Mouse (Mus musculus) midbrain, postnatal 0 days (tissue): Measurements from ENCODE around the gene Rsph3b. TPM values are rescaled to one million over a fixed set of nuclear protein-coding genes. Genes with fewer than 3 reads are reported as not detected.
"Not testable (repeated sequence)": the region's sequence is repeated elsewhere in the genome, so short reads cannot be mapped to it uniquely, and the experiment has no call there.

ENCODE experiments used
- ATAC-seq: fragments of 200-750 bp; cut with Nextera tagmentation; 2 replicates; pipeline ENCODE4 v1.8.0; 2017; ENCODE audit warnings: moderate number of reproducible peaks, mild to moderate bottlenecking, moderate TSS enrichment, moderate library complexity; ENCODE audit not compliant: low FRiP score
- DNase-seq: peaks from one replicate; pipeline ENCODE4 v3.0.0-alpha.2; 2015; ENCODE audit warnings: low spot score
- H3K27ac ChIP-seq: fragments of 300-500 bp; sonication (generic); 2 replicates; pipeline ENCODE4 v1.5.1; 2014; ENCODE audit warnings: low read depth, mild to moderate bottlenecking, low read length, mixed read lengths
- H3K27me3 ChIP-seq: fragments of 300-500 bp; sonication (generic); 2 replicates; pipeline ENCODE4 v1.6.1; 2014; ENCODE audit warnings: low read length, control low read depth, mixed read lengths; ENCODE audit not compliant: insufficient read depth
- H3K36me3 ChIP-seq: fragments of 300-500 bp; sonication (generic); 2 replicates; pipeline ENCODE4 v1.6.1; 2014; ENCODE audit warnings: low read length, control low read depth, mixed read lengths; ENCODE audit not compliant: insufficient read depth
- H3K4me1 ChIP-seq: fragments of 300-500 bp; sonication (generic); 2 replicates; pipeline ENCODE4 v1.6.1; 2014; ENCODE audit warnings: mild to moderate bottlenecking, control low read depth, antibody characterized with exemption, low read length, mixed read lengths; ENCODE audit not compliant: insufficient read depth
- H3K4me2 ChIP-seq: fragments of 300-500 bp; sonication (generic); 2 replicates; pipeline ENCODE4 v1.6.1; 2014; ENCODE audit warnings: low read depth, mild to moderate bottlenecking, low read length, mixed read lengths; ENCODE audit not compliant: poor library complexity, severe bottlenecking
- H3K4me3 ChIP-seq: fragments of 300-500 bp; sonication (generic); 2 replicates; pipeline ENCODE4 v1.5.1; 2014; ENCODE audit warnings: low read depth, mild to moderate bottlenecking, low read length, moderate library complexity
- H3K9ac ChIP-seq: fragments of 300-500 bp; sonication (generic); replicated peaks from 2 replicates; pipeline ENCODE4 v1.6.1; 2014; ENCODE audit warnings: mild to moderate bottlenecking, low read length, moderate library complexity, mixed read lengths; ENCODE audit not compliant: poor library complexity, severe bottlenecking
- H3K9me3 ChIP-seq: fragments of 300-500 bp; sonication (generic); 2 replicates; pipeline ENCODE4 v1.6.1; 2016; ENCODE audit warnings: low read length, control low read depth
- CTCF ChIP-seq: IDR thresholded peaks from 2 replicates; pipeline ENCODE4 v1.5.1; 2016; ENCODE audit warnings: antibody characterized with exemption, mild to moderate bottlenecking
- WGBS: fragments of 180-500 bp; shearing (Covaris S2); extraction: QIAGEN DNeasy Blood & Tissue Kit; methylation state at CpG from one replicate; pipeline ENCODE4 v1.1.7; 2014; 5-methylcytosine and 5-hydroxymethylcytosine counted together
- polyA plus RNA-seq: library from polyadenylated mRNA; unstranded; fragments of >200 nt; fragmentation: Nextera tagmentation; extraction: Ambion mirVana; gene quantifications from 2 replicates; pipeline ENCODE4 v1.2.1, GENCODE M21; 2015
- total RNA-seq: library from RNA; depleted of rRNA; stranded (reverse); fragments of >200 nt; gene quantifications from 2 replicates; pipeline ENCODE4 v1.2.3, GENCODE M21; 2014

The Rsph3b gene
- total and polyA plus RNA-seq, 2 experiments from 2014 or later = 28.9 to 64.4 TPM

DNA sequence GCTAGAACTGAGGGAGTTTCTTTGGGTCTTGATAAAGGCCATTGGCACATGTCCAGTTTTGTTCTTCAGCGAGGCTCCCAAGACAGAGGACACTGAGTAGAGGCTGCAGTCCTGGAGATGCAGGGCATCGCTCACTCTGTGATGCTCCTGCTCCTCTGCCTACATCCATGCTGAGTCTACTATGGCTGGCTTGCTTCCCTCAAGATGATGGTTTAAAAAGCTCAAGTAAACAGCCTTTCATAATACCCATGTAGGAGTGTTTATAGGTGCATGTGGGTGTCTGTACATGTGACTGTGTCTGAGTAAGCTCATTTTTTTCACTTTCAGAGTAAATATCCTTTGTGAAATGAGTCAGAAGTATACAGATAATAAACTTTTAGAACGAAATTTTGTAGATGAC is 26.5 kb upstream of the Rsph3b start:
- H3K4me1 ChIP-seq, H3K27ac ChIP-seq, H3K27me3 ChIP-seq, H3K36me3 ChIP-seq, H3K9me3 ChIP-seq, DNase-seq, H3K4me2 ChIP-seq, H3K9ac ChIP-seq, H3K4me3 ChIP-seq, ATAC-seq: not testable (repeated sequence)
- WGBS = 62% methylated on average over 3 of the region's 3 CpGs

DNA sequence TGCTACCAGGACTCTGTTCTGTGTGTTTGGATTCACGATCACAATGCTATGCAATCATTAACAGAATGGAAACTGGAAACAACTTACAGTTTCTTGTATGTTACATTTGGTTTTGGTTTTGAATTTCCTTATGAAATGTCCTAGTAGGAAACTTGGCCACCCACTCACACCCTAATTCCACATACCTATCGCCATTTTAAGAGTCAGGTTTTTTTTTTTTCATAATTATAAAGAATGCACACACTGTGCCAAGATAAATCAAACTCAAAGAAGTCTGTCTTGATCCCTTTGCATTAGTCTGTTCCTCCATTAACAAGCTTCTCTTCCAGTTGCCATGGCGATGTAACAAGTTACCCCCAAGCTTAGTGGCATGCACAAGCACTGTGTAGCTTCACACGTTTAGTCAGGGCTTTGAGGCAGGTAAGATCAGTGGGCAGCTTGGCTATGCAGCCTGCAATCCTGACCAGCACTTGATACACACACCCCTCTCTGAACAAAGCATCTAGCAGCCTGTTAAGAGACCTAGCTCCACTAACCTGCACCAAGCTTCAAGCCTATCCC is 24.4 kb upstream of the Rsph3b start:
- not testable (repeated sequence) for ATAC-seq, H3K4me2 ChIP-seq, H3K27ac ChIP-seq, H3K36me3 ChIP-seq, H3K9me3 ChIP-seq, H3K9ac ChIP-seq, H3K27me3 ChIP-seq, H3K4me3 ChIP-seq, DNase-seq, H3K4me1 ChIP-seq
- WGBS = 50% methylated on average over 4 of the region's 4 CpGs

DNA sequence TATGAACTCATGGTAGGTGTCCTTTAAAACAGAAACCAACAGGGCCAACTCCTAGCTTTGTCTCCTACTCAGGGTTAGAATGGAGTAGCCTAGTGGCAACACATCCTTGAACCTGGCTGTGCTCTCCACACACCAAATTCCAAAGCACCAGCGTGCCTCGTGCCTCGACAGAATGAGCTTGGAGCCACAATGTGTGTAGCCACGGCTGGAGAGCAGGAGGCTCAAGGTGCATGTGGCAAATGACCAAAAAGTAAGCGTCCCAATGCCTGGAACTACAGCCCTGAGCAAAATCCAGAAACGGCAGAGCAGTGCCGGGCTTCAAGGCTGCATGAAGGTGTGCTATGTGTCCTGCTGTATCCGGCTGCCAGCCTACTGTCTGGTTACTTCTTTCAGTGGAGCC is 22.8 kb upstream of the Rsph3b start:
- H3K4me2 ChIP-seq, H3K4me1 ChIP-seq, ATAC-seq, H3K9ac ChIP-seq, H3K36me3 ChIP-seq, H3K4me3 ChIP-seq, DNase-seq, H3K9me3 ChIP-seq, H3K27ac ChIP-seq, H3K27me3 ChIP-seq: not testable (repeated sequence)
- 91% methylated on average over 7 of the region's 8 CpGs for WGBS

- H3K27me3 ChIP-seq, H3K4me3 ChIP-seq, H3K36me3 ChIP-seq, DNase-seq, H3K9ac ChIP-seq, H3K4me1 ChIP-seq, H3K4me2 ChIP-seq, ATAC-seq, H3K27ac ChIP-seq, H3K9me3 ChIP-seq: not testable (repeated sequence)
- no CpG with 5 or more reads among the region's 8 CpGs for WGBS
These were observed 21.9 kb upstream of the Rsph3b start, which contains the start of gene Rnaset2b for GRCm38 (mm10) chr17:6970334-6970733. TSS of gene Rnaset2b (plus strand) at chr17:6970634.

DNA sequence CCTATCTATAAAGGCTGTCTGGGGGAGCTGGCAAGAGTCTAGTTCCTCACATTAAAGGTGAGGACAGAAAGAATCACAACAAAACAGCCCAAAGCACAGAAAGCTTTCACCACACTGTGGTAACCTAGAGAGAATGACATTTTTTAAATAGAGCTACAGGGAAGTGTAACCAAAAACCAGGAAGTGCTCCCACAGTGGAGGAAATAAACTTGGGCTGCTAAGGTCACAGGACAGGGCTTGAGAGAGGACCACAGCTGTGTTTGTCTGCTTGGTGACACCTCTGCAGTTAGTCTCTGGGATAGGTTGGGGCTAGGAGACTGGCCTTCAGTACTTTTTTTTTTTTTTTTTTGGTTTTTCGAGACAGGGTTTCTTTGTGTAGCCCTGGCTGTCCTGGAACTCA is 19.2 kb upstream of the Rsph3b start:
- not testable (repeated sequence) for H3K27ac ChIP-seq, ATAC-seq, H3K9ac ChIP-seq, H3K4me3 ChIP-seq, H3K36me3 ChIP-seq, H3K9me3 ChIP-seq, H3K27me3 ChIP-seq, DNase-seq, H3K4me2 ChIP-seq, H3K4me1 ChIP-seq
- no CpG with 5 or more reads among the region's 1 CpGs for WGBS

GRCm38 (mm10) chr17:6965364-6965763 is 16.9 kb upstream of the Rsph3b start:
- not testable (repeated sequence) for H3K4me1 ChIP-seq, H3K4me3 ChIP-seq, H3K4me2 ChIP-seq, H3K36me3 ChIP-seq, H3K27me3 ChIP-seq, H3K9ac ChIP-seq, H3K9me3 ChIP-seq, H3K27ac ChIP-seq, ATAC-seq
- 5% methylated on average over 6 of the region's 6 CpGs for WGBS
- peak; percentile 19 for DNase-seq
- TF ChIP-seq CTCF = peak; percentile 67

DNA sequence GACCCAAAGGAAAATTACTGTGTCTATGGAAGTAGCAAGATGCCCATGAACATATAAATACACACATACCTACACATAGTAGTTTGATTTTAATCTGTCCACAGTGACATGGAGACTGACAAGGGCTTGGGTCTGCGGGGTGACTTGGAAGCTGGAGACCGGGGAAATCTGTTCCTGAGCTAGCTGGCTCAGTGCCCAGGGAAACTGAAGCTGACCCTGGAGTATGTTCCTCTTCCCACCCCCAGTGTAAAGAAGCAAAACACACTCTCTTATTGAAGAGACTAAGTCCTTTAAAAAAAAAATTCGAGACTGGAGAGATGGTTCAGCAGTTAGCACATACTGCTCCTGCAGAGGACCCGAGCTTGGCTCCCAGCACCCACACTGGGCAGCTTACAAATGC is 14.5 kb upstream of the Rsph3b start:
- not testable (repeated sequence) for H3K9ac ChIP-seq, H3K36me3 ChIP-seq, H3K27me3 ChIP-seq, H3K4me3 ChIP-seq, H3K4me1 ChIP-seq, DNase-seq, H3K9me3 ChIP-seq, H3K4me2 ChIP-seq, ATAC-seq, H3K27ac ChIP-seq
- WGBS = 78% methylated on average over 4 of the region's 4 CpGs

DNA sequence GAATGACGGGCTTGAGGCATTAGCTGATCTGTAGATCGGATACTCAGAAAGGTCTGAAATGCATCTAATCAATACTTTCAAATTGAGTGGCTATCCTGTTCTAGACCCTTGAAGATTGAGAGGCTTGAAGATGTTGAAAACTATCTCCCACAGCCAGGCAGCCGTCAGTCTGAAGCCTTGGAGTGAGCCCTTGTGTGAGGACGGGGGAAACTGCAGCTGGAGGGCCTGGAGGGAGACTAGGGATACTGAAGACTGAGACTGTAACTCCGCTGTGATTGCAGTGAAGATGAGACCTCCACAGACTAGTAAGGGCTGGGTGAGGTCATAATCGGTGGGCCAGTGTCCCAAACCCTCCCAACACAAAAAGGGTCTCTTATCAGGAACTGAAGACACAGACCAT is 13.9 kb upstream of the Rsph3b start:
- WGBS = 87% methylated on average over 4 of the region's 6 CpGs
- ATAC-seq, H3K27me3 ChIP-seq, H3K36me3 ChIP-seq, H3K9ac ChIP-seq, DNase-seq, H3K9me3 ChIP-seq, H3K27ac ChIP-seq, H3K4me3 ChIP-seq, H3K4me2 ChIP-seq, H3K4me1 ChIP-seq: not testable (repeated sequence)

GRCm38 (mm10) chr17:6961181-6962000 is 12.9 kb upstream of the Rsph3b start:
- H3K9me3 ChIP-seq, H3K4me1 ChIP-seq, H3K36me3 ChIP-seq, DNase-seq, H3K27ac ChIP-seq, H3K9ac ChIP-seq, H3K27me3 ChIP-seq: not testable (repeated sequence)
- peak; percentile 98 for ATAC-seq
- Histone ChIP-seq H3K4me3 (peak overlapping the region; percentile 38), H3K4me2 (peak overlapping the region; percentile 32; the same call in 1 of the 2 replicates)
- under 1% methylated on average over 12 of the region's 48 CpGs for WGBS
